Mouse (Mus musculus) activated CD4-positive, CD25-positive, alpha-beta regulatory T cell, adult 4 months (primary cell): Measurements from ENCODE around the gene Hdac5. TPM values are rescaled to one million over a fixed set of nuclear protein-coding genes. Genes with fewer than 3 reads are reported as not detected.

ENCODE experiments used
- ATAC-seq: one replicate; pipeline ENCODE4 v1.8.0; 2017
- polyA plus RNA-seq, 2 experiments: library from polyadenylated mRNA; unstranded; fragments of 100-300 nt; shearing (Covaris generic); gene quantifications; one replicate each; pipeline ENCODE4 v1.2.1; 2017

Gene Hdac5
- polyA plus RNA-seq, 2 experiments from 2014 or later, result 6.0 to 9.3 TPM

GRCm38 (mm10) chr11:102236022-102236421 lies 6.1 kb upstream of the Hdac5 start:
- ATAC-seq, result no peak

GRCm38 (mm10) chr11:102229331-102229953 lies 524 bp downstream of the Hdac5 start:
- peak; percentile 29 for ATAC-seq

- ATAC-seq, result no peak
Measured at GRCm38 (mm10) chr11:102228646-102229268, 1.2 kb downstream of the Hdac5 start.

GRCm38 (mm10) chr11:102228191-102228545 lies 1.8 kb downstream of the Hdac5 start:
- ATAC-seq, result no peak

DNA sequence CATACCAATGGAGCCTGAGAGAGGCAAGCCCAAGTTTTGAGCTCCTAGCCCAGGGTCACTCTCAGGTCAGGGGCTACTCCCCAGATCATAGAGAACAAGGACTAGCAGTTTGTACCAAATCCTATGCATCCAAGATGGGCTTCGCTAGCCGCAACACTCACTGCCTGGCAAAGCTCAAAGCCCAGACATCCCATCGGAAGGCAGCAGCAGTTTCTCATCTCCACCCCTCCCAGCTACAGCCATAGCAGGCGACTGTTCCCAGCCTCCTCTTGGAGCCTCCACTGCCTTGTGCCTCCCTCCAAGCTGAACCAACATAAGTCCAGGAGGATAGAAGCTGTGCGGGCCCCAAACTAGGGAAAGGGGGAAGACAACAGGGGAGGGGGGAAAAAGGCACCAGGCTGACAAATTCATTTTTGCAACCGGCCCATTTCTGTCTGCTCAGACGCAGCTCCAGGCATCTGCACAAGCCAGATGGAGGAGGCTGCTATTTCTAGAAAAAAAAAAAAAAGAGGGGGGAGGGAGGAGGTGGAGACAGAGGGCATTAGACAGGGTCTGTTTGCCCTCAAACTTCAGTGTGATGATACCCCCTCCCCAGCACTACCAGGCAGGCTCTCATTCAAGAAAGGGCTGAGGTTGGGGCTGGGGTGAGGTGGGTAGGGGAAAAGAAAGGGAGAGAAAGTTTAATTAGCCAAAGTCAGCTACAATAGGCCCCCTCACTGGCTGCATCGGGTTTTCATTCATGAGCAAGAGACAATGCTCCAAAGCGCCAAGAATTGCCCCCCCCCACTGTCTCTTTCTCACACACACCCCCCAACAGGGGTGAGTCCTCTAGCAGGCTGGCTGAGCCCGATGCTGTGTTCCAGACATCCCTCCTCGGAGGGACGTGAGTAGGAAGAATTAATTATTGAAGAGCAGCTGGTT lies 2.4 kb downstream of the Hdac5 start:
- no peak for ATAC-seq

DNA sequence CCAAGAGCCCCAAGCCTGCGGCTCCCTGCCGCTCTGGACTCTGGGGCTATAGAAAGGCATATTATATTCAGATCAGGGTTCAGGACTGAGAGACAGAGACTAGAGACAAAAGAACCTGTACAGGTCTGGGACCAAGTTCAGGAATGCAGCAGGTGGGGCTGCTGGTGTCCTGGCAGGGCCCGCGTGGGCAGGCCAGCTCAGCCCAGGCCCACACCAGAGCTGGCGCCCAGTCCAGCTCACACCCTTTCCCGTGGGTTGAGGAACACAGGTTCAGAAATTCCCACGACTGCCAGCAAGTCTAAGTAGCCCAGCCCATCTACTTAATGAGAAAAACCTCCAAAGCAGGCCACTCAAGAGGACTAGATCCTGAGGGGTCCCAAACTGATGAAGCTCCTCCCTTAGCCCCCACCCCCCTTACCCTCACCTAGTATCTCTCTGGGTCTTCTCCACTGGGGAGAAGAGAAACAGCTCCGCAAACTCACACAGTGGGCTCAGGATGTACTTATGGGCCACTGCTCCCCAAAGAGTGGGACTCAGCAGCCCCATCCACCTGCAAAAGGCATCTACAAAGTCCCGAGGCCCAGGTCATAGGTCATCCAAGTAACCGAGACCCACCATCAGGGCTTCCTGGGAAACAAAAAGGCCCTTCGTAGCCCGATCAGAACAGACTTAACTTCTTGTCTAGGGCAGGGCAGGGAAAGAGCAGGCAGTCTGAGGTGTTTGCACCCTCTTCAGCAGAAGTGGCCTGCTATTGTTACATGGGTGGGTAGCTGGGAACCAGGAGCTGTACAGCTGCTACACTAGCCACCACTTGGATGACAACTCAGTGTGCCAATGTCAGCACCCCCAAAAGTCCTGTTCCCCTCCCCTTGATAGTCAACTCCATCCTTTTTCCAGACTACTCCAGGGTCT lies 3.6 kb downstream of the Hdac5 start:
- no peak for ATAC-seq

DNA sequence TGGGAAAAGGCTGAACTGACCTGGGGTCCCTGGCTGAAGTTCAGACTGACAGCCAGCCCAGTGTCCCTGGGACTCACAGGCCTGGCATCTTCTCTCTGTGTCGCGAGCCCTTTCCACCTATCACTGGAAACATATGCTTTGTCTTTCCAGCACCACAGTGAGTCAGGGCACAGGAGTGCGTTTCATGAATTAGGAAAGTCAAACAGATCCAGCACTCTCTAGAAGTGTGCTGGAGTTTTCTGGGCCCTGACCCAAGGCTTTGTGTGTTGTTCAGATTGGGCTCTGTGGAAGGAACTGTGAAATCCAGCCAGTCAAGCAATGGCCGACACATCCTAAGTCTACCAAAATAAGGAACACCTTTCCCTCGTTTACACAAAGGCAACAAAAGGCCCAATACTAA lies 4.7 kb downstream of the Hdac5 start:
- no peak for ATAC-seq

DNA sequence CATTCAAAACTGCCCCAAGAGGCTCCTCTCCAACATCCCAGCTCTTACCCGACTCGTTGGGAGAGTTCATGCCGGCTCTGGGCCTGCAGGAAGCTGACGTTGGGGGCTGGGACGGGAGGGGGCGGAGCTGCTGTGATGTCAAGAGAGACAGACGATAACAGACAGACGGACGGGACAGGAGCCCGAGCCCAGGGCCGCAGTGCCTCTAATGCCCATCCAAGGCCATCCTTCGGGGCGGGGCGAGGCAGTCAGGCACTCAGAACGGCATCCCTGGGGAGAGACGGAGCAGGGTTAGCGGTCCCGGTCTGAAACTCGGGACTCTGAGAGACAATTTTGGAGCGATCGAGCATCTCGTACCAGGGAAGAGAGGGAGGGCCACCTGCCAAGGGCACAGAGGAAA lies 5.3 kb downstream of the Hdac5 start:
- ATAC-seq, result no peak

- ATAC-seq, result peak; percentile 50
Measured at GRCm38 (mm10) chr11:102223166-102223565, 6.8 kb downstream of the Hdac5 start.

- ATAC-seq, result no peak
Measured at GRCm38 (mm10) chr11:102221954-102222351, 8.0 kb downstream of the Hdac5 start.

DNA sequence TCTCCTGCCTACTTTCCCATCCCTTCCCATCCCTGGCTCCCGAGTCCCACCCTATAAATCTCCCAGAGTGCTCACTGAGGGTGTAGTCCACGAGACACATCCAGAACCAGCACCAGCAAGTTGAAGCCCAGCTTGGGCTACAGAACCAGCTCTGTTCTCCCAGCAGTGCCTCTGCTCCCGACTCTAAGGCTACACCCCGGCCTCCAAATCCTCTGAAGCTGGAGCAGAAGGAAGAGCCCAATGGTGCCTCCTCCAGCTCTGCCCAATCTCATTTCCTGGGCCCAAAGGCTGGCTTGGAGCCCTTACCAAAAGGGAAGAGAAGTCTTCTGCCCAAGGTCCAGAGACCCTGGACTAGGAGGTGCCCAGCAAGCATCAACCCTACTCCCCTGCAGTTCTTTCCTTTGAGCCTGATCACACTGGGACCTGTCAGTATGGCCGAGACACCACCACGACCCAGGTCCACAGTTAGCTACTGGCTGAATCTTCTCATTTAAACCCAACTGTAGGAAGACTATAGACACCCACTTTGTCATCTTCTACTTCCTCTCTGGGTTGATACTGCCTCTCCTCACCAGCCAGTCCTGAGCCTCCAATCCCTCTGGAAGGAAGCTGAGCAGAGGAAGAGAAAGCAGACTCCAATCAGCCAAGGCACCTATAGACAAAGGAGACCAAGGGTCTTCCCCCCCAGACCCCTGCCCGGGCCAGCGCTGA lies 8.6 kb downstream of the Hdac5 start:
- ATAC-seq, result no peak

DNA sequence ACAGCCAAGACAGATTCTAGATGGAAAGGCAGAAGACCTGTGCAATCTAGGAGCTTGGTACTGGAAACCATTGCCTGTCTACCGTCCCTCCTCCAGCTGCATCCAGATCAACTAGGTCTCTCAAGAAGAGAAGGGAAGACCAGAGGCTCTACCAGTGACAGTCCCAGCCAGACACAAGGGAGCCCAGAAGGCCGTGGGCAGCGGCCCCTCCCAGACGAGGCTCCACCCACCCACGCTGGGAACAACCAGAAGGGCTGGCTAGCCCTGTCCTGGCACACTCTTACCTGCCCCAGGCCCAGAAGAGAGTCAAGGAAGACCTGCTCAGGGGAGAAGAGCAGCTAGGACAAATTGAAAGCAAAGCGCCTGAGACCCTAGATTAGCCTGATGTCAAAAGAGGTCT lies 9.5 kb downstream of the Hdac5 start:
- ATAC-seq, result no peak

GRCm38 (mm10) chr11:102219994-102220346 lies 10.0 kb downstream of the Hdac5 start:
- no peak for ATAC-seq

DNA sequence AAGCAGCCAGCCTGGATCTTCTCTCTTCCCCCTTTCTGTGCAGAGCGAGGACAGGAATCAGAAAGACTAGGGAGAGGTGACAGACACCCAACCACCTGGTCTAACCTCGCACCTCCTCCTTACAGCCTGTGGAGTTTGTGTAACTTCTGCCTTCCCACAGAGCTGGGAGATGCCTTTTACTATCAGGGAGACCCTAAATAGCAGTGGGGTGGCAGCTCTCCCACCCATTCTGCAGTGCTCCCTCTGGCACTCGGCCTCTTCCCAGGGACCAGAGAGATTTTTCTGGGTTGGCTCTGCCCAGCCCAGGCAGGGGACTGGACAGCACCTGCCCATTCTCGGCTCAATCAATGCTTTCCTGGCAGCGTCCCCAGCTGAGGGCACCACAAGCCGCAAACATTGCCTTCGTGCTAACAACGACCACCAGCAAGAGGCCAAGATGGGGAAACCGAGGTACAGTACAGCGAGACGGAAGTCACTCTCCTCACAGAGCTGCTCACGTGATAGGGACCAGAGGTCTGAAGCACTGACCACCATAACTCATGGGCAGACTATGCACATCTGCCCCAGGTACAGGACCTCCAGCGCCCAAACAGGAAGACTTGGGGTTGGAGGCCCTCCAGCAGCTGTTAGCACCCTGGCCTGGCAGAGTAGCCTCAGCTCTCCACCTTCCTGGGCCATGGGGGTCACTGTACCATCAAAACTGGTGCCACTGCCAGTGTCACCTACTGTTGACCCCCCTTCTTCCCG lies 10.5 kb downstream of the Hdac5 start:
- no peak for ATAC-seq

- peak; percentile 84 for ATAC-seq
Measured at GRCm38 (mm10) chr11:102218783-102219182, 11.2 kb downstream of the Hdac5 start.

DNA sequence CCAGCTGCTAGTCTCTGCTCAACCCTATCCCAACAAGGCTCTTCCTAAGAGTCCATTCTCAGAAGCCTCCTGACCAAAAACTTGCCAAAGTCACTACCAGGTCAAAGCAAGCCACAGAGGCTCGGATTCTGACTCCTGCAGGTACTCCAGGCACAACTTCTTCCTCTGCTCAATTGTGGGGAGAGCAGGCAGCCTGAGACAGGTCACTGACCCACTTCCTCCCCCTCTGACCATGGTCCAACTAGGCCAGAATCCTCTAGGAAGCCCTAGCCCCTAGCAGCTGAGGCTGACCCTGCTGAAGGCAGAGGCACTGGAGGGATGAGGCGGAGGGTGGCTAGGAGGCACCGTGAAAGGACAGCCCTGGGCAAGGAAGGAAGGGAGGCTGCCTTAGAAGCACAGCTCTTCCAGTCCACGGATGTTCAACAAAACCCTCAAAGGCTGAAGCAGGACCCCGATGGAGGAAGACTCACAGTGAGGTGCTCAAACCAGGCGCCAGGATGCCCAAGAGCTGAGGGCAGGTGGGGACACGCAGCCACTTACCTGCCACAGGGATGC lies 12.0 kb downstream of the Hdac5 start:
- no peak for ATAC-seq

DNA sequence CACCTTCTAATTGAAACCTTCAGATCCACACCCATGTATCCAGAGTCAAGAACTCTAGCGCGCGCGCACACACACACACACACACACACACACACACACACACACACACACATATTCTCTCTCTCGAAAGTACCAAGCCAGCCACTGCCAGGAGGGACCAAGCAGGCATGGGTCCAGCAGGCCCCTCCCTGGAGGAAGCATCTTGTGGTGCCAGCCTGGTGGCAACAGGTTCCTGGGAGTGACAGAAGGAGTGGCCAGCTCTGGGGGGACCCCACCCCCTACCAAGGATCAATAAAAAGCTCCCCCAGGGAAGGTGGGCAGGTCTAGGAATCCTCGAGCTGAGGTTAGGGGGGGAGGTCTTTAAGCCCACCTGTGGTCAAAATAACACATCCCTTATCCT lies 12.6 kb downstream of the Hdac5 start:
- ATAC-seq, result no peak

GRCm38 (mm10) chr11:102216886-102217240 lies 13.1 kb downstream of the Hdac5 start:
- no peak for ATAC-seq

- ATAC-seq, result no peak
Measured at GRCm38 (mm10) chr11:102216056-102216885, 13.7 kb downstream of the Hdac5 start.

- ATAC-seq, result no peak
Measured at GRCm38 (mm10) chr11:102215511-102215910, 14.5 kb downstream of the Hdac5 start.
